Mouse (Mus musculus): ENCODE data around the gene Pgpep1l.

GRCm38 (mm10) chr7:68225427-68226054, 38.5 kb downstream of the Pgpep1l start:
- TF ChIP-seq CTCF (IDR thresholded peaks at IDR 0.05; ENCODE audit: low read depth) (no peak), EP300 (IDR thresholded peaks at IDR 0.05; ENCODE audit: low read depth) (no peak)

Measured in heart, postnatal 0 days (tissue).